ENCODE assay signal across 9 mouse cellular contexts in genomic region chr9:88240740-88241139, GRCm38 (mm10).
DNase-seq lines count a peak whose midpoint lies in the region; ATAC-seq and TF ChIP-seq lines count a peak whose summit lies in the region.
"Had no signal": no experiment of that assay in that cellular context is flagged by ENCODE, and none has a peak within 500 bp of the region (broad histone marks: within the 10 kb centered on the region; RNA-seq: fewer than 3 reads in every experiment).

No protein-coding gene starts in this region.

- no peak for ATAC-seq in kidney, postnatal 0 days (replicated peaks; ENCODE audit: low FRiP score, low read depth)
- ATAC-seq in heart, embryonic 16.5 days (replicated peaks; ENCODE audit: extremely low read depth, insufficient read depth, low FRiP score) = peak; percentile 88
- peak; percentile 8; the same call in 1 of the 2 replicates for ATAC-seq in liver, embryonic 12.5 days
- ATAC-seq in stomach, embryonic 15.5 days (ENCODE audit: insufficient read depth, low FRiP score, low read depth) = no peak
- ATAC-seq in megakaryocyte, adult 5-6 weeks (ENCODE audit: poor library complexity, severe bottlenecking) = no peak

- no peak for TF ChIP-seq POLR2A in kidney, adult 2 months (IDR thresholded peaks at IDR 0.05; ENCODE audit: low read depth, low read length)

- H3K9me3 ChIP-seq in kidney, postnatal 0 days (replicated peaks; ENCODE audit: low read length) = no peaks in the 10 kb centered on the region
- H3K9me3 ChIP-seq in heart, embryonic 16.5 days (replicated peaks; ENCODE audit: control insufficient read depth, low read length) = no peaks in the 10 kb centered on the region
- no peaks in the 10 kb centered on the region for H3K9me3 ChIP-seq in liver, embryonic 12.5 days (replicated peaks)
- no peaks in the 10 kb centered on the region for H3K9me3 ChIP-seq in stomach, embryonic 15.5 days

- no peaks in the 10 kb centered on the region for H3K4me1 ChIP-seq in kidney, postnatal 0 days (replicated peaks; ENCODE audit: insufficient read depth, low read length)
- no peaks in the 10 kb centered on the region for H3K4me1 ChIP-seq in kidney, adult 2 months (ENCODE audit: control insufficient read depth, insufficient read depth, low read length)
- peaks cover 6% of the 10 kb centered on the region for H3K4me1 ChIP-seq in heart, embryonic 16.5 days (ENCODE audit: control insufficient read depth, insufficient read depth, low read length)
- peaks cover 5% of the 10 kb centered on the region; the same call in 1 of the 2 replicates for H3K4me1 ChIP-seq in liver, embryonic 12.5 days
- no peaks in the 10 kb centered on the region for H3K4me1 ChIP-seq in stomach, embryonic 15.5 days

- H3K4me2 ChIP-seq in kidney, postnatal 0 days (ENCODE audit: low read length) = peak overlapping the region; percentile 66
- peak overlapping the region; percentile 75 for H3K4me2 ChIP-seq in heart, embryonic 16.5 days (ENCODE audit: low read depth, low read length)
- peak overlapping the region; percentile 66 for H3K4me2 ChIP-seq in liver, embryonic 12.5 days
- peak overlapping the region; percentile 62 for H3K4me2 ChIP-seq in stomach, embryonic 15.5 days

- H3K36me3 ChIP-seq in kidney, postnatal 0 days (ENCODE audit: insufficient read depth, low read length) = no peaks in the 10 kb centered on the region
- H3K36me3 ChIP-seq in kidney, adult 2 months (ENCODE audit: control insufficient read depth, insufficient read depth, low read length) = no peaks in the 10 kb centered on the region
- no peaks in the 10 kb centered on the region for H3K36me3 ChIP-seq in heart, embryonic 16.5 days (ENCODE audit: control insufficient read depth, insufficient read depth)
- H3K36me3 ChIP-seq in liver, embryonic 12.5 days = no peaks in the 10 kb centered on the region
- H3K36me3 ChIP-seq in stomach, embryonic 15.5 days = no peaks in the 10 kb centered on the region

- H3K27me3 ChIP-seq in kidney, postnatal 0 days (ENCODE audit: insufficient read depth, low read length) = no peaks in the 10 kb centered on the region
- H3K27me3 ChIP-seq in kidney, adult 2 months (replicated peaks; ENCODE audit: control insufficient read depth, insufficient read depth, low read length) = no peaks in the 10 kb centered on the region
- H3K27me3 ChIP-seq in heart, embryonic 16.5 days (ENCODE audit: control insufficient read depth, insufficient read depth, low read length) = no peaks in the 10 kb centered on the region
- no peaks in the 10 kb centered on the region; the same call in 1 of the 2 replicates for H3K27me3 ChIP-seq in liver, embryonic 12.5 days (replicated peaks)
- H3K27me3 ChIP-seq in stomach, embryonic 15.5 days (replicated peaks) = no peaks in the 10 kb centered on the region

- H3K9ac ChIP-seq in kidney, postnatal 0 days (ENCODE audit: low read depth, low read length) = peak overlapping the region; percentile 44; the same call in 1 of the 2 replicates
- H3K9ac ChIP-seq in heart, embryonic 16.5 days (ENCODE audit: low read length) = peak overlapping the region; percentile 70
- H3K9ac ChIP-seq in liver, embryonic 12.5 days = no peak overlapping the region
- H3K9ac ChIP-seq in stomach, embryonic 15.5 days = no peak overlapping the region

- no peak overlapping the region for H3K27ac ChIP-seq in kidney, postnatal 0 days
- no peak overlapping the region for H3K27ac ChIP-seq in kidney, adult 2 months (ENCODE audit: insufficient read depth, low read depth, low read length)
- peak overlapping the region; percentile 88 for H3K27ac ChIP-seq in heart, embryonic 16.5 days (ENCODE audit: low read length)
- H3K27ac ChIP-seq in liver, embryonic 12.5 days = no peak overlapping the region
- H3K27ac ChIP-seq in stomach, embryonic 15.5 days = no peak overlapping the region

- TF ChIP-seq CTCF in kidney, postnatal 0 days (IDR thresholded peaks at IDR 0.05; ENCODE audit: low read depth) = peak; percentile 3; the same call in 1 of the 2 replicates
- TF ChIP-seq CTCF in kidney, adult 2 months (conservative IDR thresholded peaks at IDR 0.05; ENCODE audit: insufficient read depth, insufficient read length, low read depth, low read length) = no peak

- peak overlapping the region; percentile 32; the same call in 1 of the 2 replicates for H3K4me3 ChIP-seq in kidney, postnatal 0 days (replicated peaks; ENCODE audit: low read depth, low read length)
- no peak overlapping the region for H3K4me3 ChIP-seq in kidney, adult 2 months (ENCODE audit: insufficient read depth, low read depth, low read length)
- H3K4me3 ChIP-seq in heart, embryonic 16.5 days (ENCODE audit: low read length) = peak overlapping the region; percentile 55; the same call in 1 of the 2 replicates
- no peak overlapping the region for H3K4me3 ChIP-seq in liver, embryonic 12.5 days
- no peak overlapping the region for H3K4me3 ChIP-seq in stomach, embryonic 15.5 days (replicated peaks)

- 11% methylated on average over 4 of the region's 4 CpGs for WGBS in kidney, postnatal 0 days
- WGBS in kidney, adult 2 months = 12% methylated on average over 4 of the region's 4 CpGs
- 12% methylated on average over 4 of the region's 4 CpGs for WGBS in heart, embryonic 16.5 days
- 29% methylated on average over 4 of the region's 4 CpGs for WGBS in liver, embryonic 12.5 days (ENCODE audit: insufficient replicate concordance)
- WGBS in stomach, embryonic 15.5 days = 19% methylated on average over 4 of the region's 4 CpGs

- DNase-seq in kidney, postnatal 0 days (ENCODE audit: low spot score) = no peak
- no peak for DNase-seq in kidney, adult 2 months
- no peak for DNase-seq in urinary bladder, adult 18-20 months (ENCODE audit: low spot score in 2 of 2)
- no peak for DNase-seq in cerebellum, adult 9-10 months
- DNase-seq: thymus, adult 18-20 months had no signal

Comparison
In these comparisons a context has a peak if more than half of its experiments do, and no peak if none do; other contexts are left out.
1. H3K4me3 ChIP-seq: peak in kidney, postnatal 0 days (single experiment) and heart, embryonic 16.5 days (single experiment); none in kidney, adult 2 months (single experiment), liver, embryonic 12.5 days (single experiment) and stomach, embryonic 15.5 days (single experiment).
2. ATAC-seq: peak in heart, embryonic 16.5 days (single experiment) and liver, embryonic 12.5 days (single experiment); none in kidney, postnatal 0 days (single experiment), stomach, embryonic 15.5 days (single experiment) and megakaryocyte, adult 5-6 weeks (single experiment).
3. H3K9ac ChIP-seq: peak in kidney, postnatal 0 days (single experiment) and heart, embryonic 16.5 days (single experiment); none in liver, embryonic 12.5 days (single experiment) and stomach, embryonic 15.5 days (single experiment).
4. Peak in every context shown above with its lines, with median percentiles within 50 percentile points of each other: H3K4me2 ChIP-seq.